Mouse (Mus musculus) myocyte (in vitro differentiated cells): ENCODE measurements at regions not wholly inside any gene's neighbourhood (a gene's known extent, or its start where the extent isn't known, plus 50 kb on each side); places are given as distances from the start of the nearest gene placed in this dataset.

ENCODE experiments used
- H3K27me3 ChIP-seq: one replicate; pipeline ENCODE4 v1.6.1; 2011; ENCODE audit not compliant: control insufficient read depth, insufficient read depth, insufficient read length
- H3K36me3 ChIP-seq: one replicate; pipeline ENCODE4 v1.6.1; 2011; ENCODE audit not compliant: control insufficient read depth, insufficient read depth
- H3K4me2 ChIP-seq: one replicate; pipeline ENCODE4 v1.6.1; 2011; ENCODE audit warnings: low read depth, control low read depth
- H3K4me3 ChIP-seq: one replicate; pipeline ENCODE4 v1.5.1; 2011; ENCODE audit warnings: mild to moderate bottlenecking, control low read depth, moderate library complexity
- H3K79me2 ChIP-seq: one replicate; pipeline ENCODE4 v1.6.1; 2011; ENCODE audit not compliant: control insufficient read depth, insufficient read depth
- H3ac ChIP-seq: one replicate; pipeline ENCODE4 v1.6.1; 2011; ENCODE audit not compliant: control insufficient read depth, insufficient read length
- CEBPB ChIP-seq: IDR thresholded peaks from 2 replicates; pipeline ENCODE4 v1.6.1; 2011; ENCODE audit warnings: mild to moderate bottlenecking, moderate library complexity; ENCODE audit not compliant: poor library complexity, insufficient read depth, severe bottlenecking
- E2F4 ChIP-seq: IDR thresholded peaks from one replicate; pipeline ENCODE4 v1.6.1; 2011; ENCODE audit warnings: mild to moderate bottlenecking, control low read depth, moderate library complexity; ENCODE audit not compliant: insufficient read depth
- MAX ChIP-seq: IDR thresholded peaks from one replicate; pipeline ENCODE4 v1.6.1; 2011; ENCODE audit warnings: low read depth, mild to moderate bottlenecking, control low read depth
- MYOD1 ChIP-seq, 3 experiments: IDR thresholded peaks; one replicate each; pipeline ENCODE4 v1.6.1; 2011; ENCODE audit warnings: control low read depth in 2 of 3, low read depth in 2 of 3, mild to moderate bottlenecking in 2 of 3, moderate library complexity in 1 of 3; ENCODE audit not compliant: insufficient read length in 2 of 3, control insufficient read depth in 1 of 3
- MYOG ChIP-seq, 3 experiments: IDR thresholded peaks; one replicate each; pipeline ENCODE4 v1.6.1; 2011; ENCODE audit warnings: control low read depth in 2 of 3, low read depth in 2 of 3, mild to moderate bottlenecking in 2 of 3; ENCODE audit not compliant: insufficient read length in 2 of 3, control insufficient read depth in 1 of 3, insufficient read depth in 1 of 3
- POLR2A ChIP-seq: IDR thresholded peaks from one replicate; pipeline ENCODE4 v1.6.1; 2011; ENCODE audit warnings: low read depth, mild to moderate bottlenecking, control low read depth, moderate library complexity; ENCODE audit not compliant: insufficient read length
- POLR2AphosphoS2 ChIP-seq: IDR thresholded peaks from one replicate; pipeline ENCODE4 v1.6.1; 2011; ENCODE audit warnings: low read depth, control low read depth; ENCODE audit not compliant: insufficient read length
- REST ChIP-seq: IDR thresholded peaks from one replicate; pipeline ENCODE4 v1.6.1; 2011; ENCODE audit warnings: mild to moderate bottlenecking, control low read depth, moderate library complexity; ENCODE audit not compliant: insufficient read depth, insufficient read length
- SRF ChIP-seq: IDR thresholded peaks from one replicate; pipeline ENCODE4 v1.6.1; 2011; ENCODE audit warnings: low read depth; ENCODE audit not compliant: control insufficient read depth, insufficient read length
- TCF12 ChIP-seq: IDR thresholded peaks from one replicate; pipeline ENCODE4 v1.6.1; 2011; ENCODE audit warnings: mild to moderate bottlenecking, control low read depth; ENCODE audit not compliant: poor library complexity, insufficient read depth, severe bottlenecking
- TCF3 ChIP-seq: IDR thresholded peaks from one replicate; pipeline ENCODE4 v1.6.1; 2011; ENCODE audit warnings: low read depth, control low read depth; ENCODE audit not compliant: insufficient read length
- USF1 ChIP-seq: IDR thresholded peaks from one replicate; pipeline ENCODE4 v1.6.1; 2011; ENCODE audit warnings: low read depth, mild to moderate bottlenecking, control low read depth, moderate library complexity

GRCm38 (mm10) chr12:14283106-14283692 lies 131.3 kb upstream of the Fam84a start:
- Histone ChIP-seq H3K36me3 (no peaks in the 10 kb centered on the region), H3K79me2 (no peaks in the 10 kb centered on the region), H3ac (no peak overlapping the region), H3K27me3 (no peaks in the 10 kb centered on the region), H3K4me3 (no peak overlapping the region), H3K4me2 (no peak overlapping the region)
- TF ChIP-seq MAX = no peak
- no peak for TF ChIP-seq MYOG (IDR thresholded peaks at IDR 0.05; ENCODE audit: control insufficient read depth in 1 of 3, insufficient read depth in 1 of 3, insufficient read length in 2 of 3, low read depth in 2 of 3)
- TF ChIP-seq USF1 = no peak
- no peak for TF ChIP-seq POLR2AphosphoS2
- TF ChIP-seq MYOD1 (IDR thresholded peaks at IDR 0.05; ENCODE audit: control insufficient read depth in 1 of 3, insufficient read length in 2 of 3, low read depth in 2 of 3) = no peak
- TF ChIP-seq POLR2A = no peak

DNA sequence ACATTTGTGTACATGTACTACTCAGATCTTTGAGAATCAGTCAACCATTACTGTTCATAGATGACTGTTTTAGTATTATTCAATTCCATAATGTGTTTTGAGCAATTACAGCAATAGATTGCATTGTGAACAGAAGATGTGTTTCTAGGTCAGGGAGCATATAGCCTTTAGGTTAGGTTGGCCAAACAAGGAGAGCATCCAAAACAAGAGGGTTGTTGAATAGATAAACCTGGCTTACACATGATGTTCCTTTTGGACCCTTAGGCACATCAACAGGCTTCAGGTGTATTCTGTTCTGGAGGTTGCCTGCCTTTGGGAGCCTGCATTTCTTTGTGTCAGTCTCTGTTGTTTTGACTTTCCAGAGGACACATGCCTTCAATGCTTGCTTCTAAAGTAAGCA lies 123.4 kb upstream of the Fam84a start:
- TF ChIP-seq SRF (no peak), REST (no peak), MYOD1 (IDR thresholded peaks at IDR 0.05; ENCODE audit: control insufficient read depth in 1 of 3, insufficient read length in 2 of 3, low read depth in 2 of 3) (no peak), POLR2A (no peak), E2F4 (no peak), TCF3 (no peak), TCF12 (no peak), CEBPB (no peak), MAX (no peak), MYOG (IDR thresholded peaks at IDR 0.05; ENCODE audit: control insufficient read depth in 1 of 3, insufficient read depth in 1 of 3, insufficient read length in 2 of 3, low read depth in 2 of 3) (no peak), POLR2AphosphoS2 (no peak), USF1 (no peak)
- Histone ChIP-seq H3K79me2 (no peaks in the 10 kb centered on the region), H3ac (no peak overlapping the region), H3K4me3 (no peak overlapping the region), H3K4me2 (no peak overlapping the region), H3K36me3 (no peaks in the 10 kb centered on the region), H3K27me3 (no peaks in the 10 kb centered on the region)

GRCm38 (mm10) chr12:14274796-14275195 lies 122.9 kb upstream of the Fam84a start:
- Histone ChIP-seq H3K36me3 (no peaks in the 10 kb centered on the region), H3K4me2 (no peak overlapping the region), H3K4me3 (no peak overlapping the region), H3ac (no peak overlapping the region), H3K79me2 (no peaks in the 10 kb centered on the region), H3K27me3 (no peaks in the 10 kb centered on the region)
- TF ChIP-seq MYOG (IDR thresholded peaks at IDR 0.05; ENCODE audit: control insufficient read depth in 1 of 3, insufficient read depth in 1 of 3, insufficient read length in 2 of 3, low read depth in 2 of 3) = no peak
- TF ChIP-seq USF1 = no peak
- TF ChIP-seq TCF12 = no peak
- no peak for TF ChIP-seq MAX
- TF ChIP-seq MYOD1 (IDR thresholded peaks at IDR 0.05; ENCODE audit: control insufficient read depth in 1 of 3, insufficient read length in 2 of 3, low read depth in 2 of 3) = no peak
- TF ChIP-seq REST = no peak

GRCm38 (mm10) chr12:14271216-14271615 lies 119.4 kb upstream of the Fam84a start:
- no peaks in the 10 kb centered on the region for H3K27me3 ChIP-seq
- TF ChIP-seq SRF = no peak
- no peak for TF ChIP-seq E2F4
- TF ChIP-seq TCF12 = no peak
- no peak for TF ChIP-seq CEBPB
- TF ChIP-seq MYOD1 (IDR thresholded peaks at IDR 0.05; ENCODE audit: control insufficient read depth in 1 of 3, insufficient read length in 2 of 3, low read depth in 2 of 3) = no peak
- no peak for TF ChIP-seq POLR2A
- TF ChIP-seq POLR2AphosphoS2 = no peak
- no peak for TF ChIP-seq MAX
- TF ChIP-seq TCF3 = no peak
- TF ChIP-seq USF1 = no peak
- TF ChIP-seq REST = no peak
- TF ChIP-seq MYOG (IDR thresholded peaks at IDR 0.05; ENCODE audit: control insufficient read depth in 1 of 3, insufficient read depth in 1 of 3, insufficient read length in 2 of 3, low read depth in 2 of 3) = no peak
- no peak overlapping the region for H3K4me3 ChIP-seq
- no peak overlapping the region for H3ac ChIP-seq
- no peak overlapping the region for H3K4me2 ChIP-seq
- no peaks in the 10 kb centered on the region for H3K36me3 ChIP-seq
- no peaks in the 10 kb centered on the region for H3K79me2 ChIP-seq

GRCm38 (mm10) chr12:14261102-14261501 lies 109.2 kb upstream of the Fam84a start:
- Histone ChIP-seq H3K27me3 (no peaks in the 10 kb centered on the region), H3ac (no peak overlapping the region), H3K79me2 (no peaks in the 10 kb centered on the region), H3K36me3 (no peaks in the 10 kb centered on the region), H3K4me3 (no peak overlapping the region), H3K4me2 (no peak overlapping the region)
- TF ChIP-seq MAX = no peak
- no peak for TF ChIP-seq SRF
